Mouse (Mus musculus) gonadal fat pad, adult 2 months (tissue): Measurements from ENCODE around the gene Gm49711. TPM values are rescaled to one million over a fixed set of nuclear protein-coding genes. Genes with fewer than 3 reads are reported as not detected.
"Not testable (repeated sequence)": the region's sequence is repeated elsewhere in the genome, so short reads cannot be mapped to it uniquely, and the experiment has no call there.

ENCODE experiments used
- DNase-seq: peaks from one replicate; pipeline ENCODE4 v3.0.0-alpha.2; 2012; ENCODE audit warnings: low read depth
- polyA plus RNA-seq: library from polyadenylated mRNA; depleted of rRNA; stranded (reverse); fragments of >200 nt; gene quantifications from 2 replicates; pipeline ENCODE4 v1.2.3, GENCODE M21; 2012

Gm49711 gene
- polyA plus RNA-seq, 1 experiment, result 0.14 TPM

GRCm38 (mm10) chr16:92062832-92063231, 4.7 kb downstream of the Gm49711 start:
- no peak for DNase-seq

GRCm38 (mm10) chr16:92064801-92065200, 6.7 kb downstream of the Gm49711 start:
- DNase-seq, result no peak

- DNase-seq, result no peak
Observed at GRCm38 (mm10) chr16:92070338-92070737, 12.2 kb downstream of the Gm49711 start.

GRCm38 (mm10) chr16:92076797-92077196, 18.7 kb downstream of the Gm49711 start:
- no peak for DNase-seq

GRCm38 (mm10) chr16:92083771-92084453, 25.8 kb downstream of the Gm49711 start:
- DNase-seq, result no peak

GRCm38 (mm10) chr16:92089225-92089624, 31.1 kb downstream of the Gm49711 start:
- DNase-seq, result no peak

- no peak for DNase-seq
Observed at GRCm38 (mm10) chr16:92091876-92092275, 33.8 kb downstream of the Gm49711 start.

GRCm38 (mm10) chr16:92098351-92099051, 40.4 kb downstream of the Gm49711 start:
- DNase-seq, result no peak

- no peak for DNase-seq
Observed at GRCm38 (mm10) chr16:92099598-92099997, 41.5 kb downstream of the Gm49711 start.

- no peak for DNase-seq
Observed at GRCm38 (mm10) chr16:92100111-92100510, 42.0 kb downstream of the Gm49711 start.

- DNase-seq, result no peak
Observed at GRCm38 (mm10) chr16:92102115-92102514, 44.0 kb downstream of the Gm49711 start.

GRCm38 (mm10) chr16:92102931-92103330, 44.8 kb downstream of the Gm49711 start:
- not testable (repeated sequence) for DNase-seq

- no peak for DNase-seq
Observed at GRCm38 (mm10) chr16:92103572-92104331, 45.6 kb downstream of the Gm49711 start.

- DNase-seq, result no peak
Observed at GRCm38 (mm10) chr16:92104332-92104590, 46.1 kb downstream of the Gm49711 start.

- DNase-seq, result no peak
Observed at GRCm38 (mm10) chr16:92104951-92105350, 46.8 kb downstream of the Gm49711 start.

GRCm38 (mm10) chr16:92105631-92106030, 47.5 kb downstream of the Gm49711 start:
- DNase-seq, result peak; percentile 93

GRCm38 (mm10) chr16:92107346-92107745, 49.2 kb downstream of the Gm49711 start:
- no peak for DNase-seq

GRCm38 (mm10) chr16:92114706-92115241, 56.7 kb downstream of the Gm49711 start:
- no peak for DNase-seq

- no peak for DNase-seq
Observed at GRCm38 (mm10) chr16:92115611-92116421, 57.7 kb downstream of the Gm49711 start.

- DNase-seq, result no peak
Observed at GRCm38 (mm10) chr16:92117337-92118209, 59.5 kb downstream of the Gm49711 start.
